Mouse (Mus musculus): ENCODE data around the gene Arfgef3. TPM values are rescaled to one million over a fixed set of nuclear protein-coding genes. Genes with fewer than 3 reads are reported as not detected.
A peak's percentile ranks its signal among the peaks of the same experiment; 100 is the strongest.

Arfgef3 gene
- 2.1 and 2.2 TPM in 2 replicates for polyA plus RNA-seq (2016; fragmentation: Nextera tagmentation; extraction: Ambion mirVana)

DNA sequence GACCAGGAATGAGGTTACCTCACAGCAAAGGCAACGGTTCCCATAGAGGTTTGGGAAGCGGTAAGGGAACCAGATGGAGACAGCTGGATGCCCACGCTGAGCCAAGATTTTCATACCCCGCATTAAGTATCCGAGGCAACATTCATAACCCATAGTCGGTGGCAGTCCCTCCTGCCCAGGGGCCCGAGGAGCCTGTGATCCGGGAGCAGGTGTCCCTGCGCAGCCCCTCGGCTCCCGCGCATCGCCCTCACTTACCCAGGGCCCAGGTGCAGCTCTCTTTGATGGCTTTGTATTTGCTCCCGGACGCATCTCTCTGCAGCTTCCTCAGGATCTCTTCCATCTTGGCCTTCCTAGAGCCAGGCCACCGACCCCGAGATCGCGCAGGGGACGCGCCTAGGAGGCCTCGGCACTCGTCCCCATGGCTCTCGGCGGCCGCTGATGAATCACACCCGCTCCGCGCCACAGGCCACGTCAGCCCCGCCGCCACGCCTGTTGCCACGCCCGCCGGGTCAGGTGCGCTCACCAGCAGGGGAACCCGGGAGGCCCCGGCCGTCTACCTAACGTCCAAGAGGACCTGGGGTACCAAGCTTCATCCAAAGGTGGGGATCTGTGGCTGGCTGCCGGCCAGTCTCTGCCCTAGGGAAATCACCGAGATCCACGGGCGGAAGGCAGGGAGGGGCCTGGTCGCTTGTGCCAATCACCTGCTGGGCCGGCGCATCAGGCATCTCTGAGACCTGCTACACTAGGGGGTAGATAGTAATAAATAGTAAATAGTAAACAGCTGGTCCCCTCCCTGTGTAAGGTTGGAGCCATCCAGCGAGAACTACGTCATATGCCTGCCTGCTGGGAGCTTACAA is at the start of gene Arfgef3:
Arfgef3 (minus strand) TSS at position 664 of the 857 bp plus-strand sequence.
- Histone ChIP-seq H3K4me1 (peaks cover 17% of the 10 kb centered on the region), H3K36me3 (replicated peaks) (no peaks in the 10 kb centered on the region), H3K27ac (peak within 1 kb of the TSS; percentile 51), H3K4me3 (replicated peaks) (peak within 1 kb of the TSS; percentile 63), H3K27me3 (0 out of 2 replicates have a peak, but pooled peaks cover 9% of the 10 kb centered on the region), H3K4me2 (peak within 1 kb of the TSS; percentile 83), H3K9ac (peak within 1 kb of the TSS; percentile 59), H3K9me3 (no peaks in the 10 kb centered on the region)
- ATAC-seq (ENCODE audit: low FRiP score): peak; percentile 84
- WGBS: 2% methylated on average over 50 of the region's 50 CpGs

- H3K4me1 ChIP-seq: no peaks in the 10 kb centered on the region
- no peaks in the 10 kb centered on the region for H3K36me3 ChIP-seq (replicated peaks)
- no peaks in the 10 kb centered on the region for H3K9me3 ChIP-seq
- no peak for ATAC-seq (ENCODE audit: low FRiP score)
- no peaks in the 10 kb centered on the region for H3K27me3 ChIP-seq
- H3K4me2 ChIP-seq: no peak overlapping the region
- H3K27ac ChIP-seq: no peak overlapping the region
- no peak overlapping the region for H3K9ac ChIP-seq
- no peak overlapping the region for H3K4me3 ChIP-seq (replicated peaks)
- WGBS: 90% methylated on average over 4 of the region's 4 CpGs
Measured at GRCm38 (mm10) chr10:18790063-18790462, 46.3 kb upstream of the Arfgef3 start.

- Histone ChIP-seq H3K27ac (no peak overlapping the region), H3K4me3 (replicated peaks) (no peak overlapping the region), H3K27me3 (no peaks in the 10 kb centered on the region), H3K9ac (no peak overlapping the region), H3K9me3 (no peaks in the 10 kb centered on the region), H3K36me3 (replicated peaks) (no peaks in the 10 kb centered on the region), H3K4me1 (no peaks in the 10 kb centered on the region), H3K4me2 (no peak overlapping the region)
- no peak for ATAC-seq (ENCODE audit: low FRiP score)
- 83% methylated on average over 1 of the region's 1 CpGs for WGBS
Measured at GRCm38 (mm10) chr10:18788601-18789000, 44.9 kb upstream of the Arfgef3 start.

DNA sequence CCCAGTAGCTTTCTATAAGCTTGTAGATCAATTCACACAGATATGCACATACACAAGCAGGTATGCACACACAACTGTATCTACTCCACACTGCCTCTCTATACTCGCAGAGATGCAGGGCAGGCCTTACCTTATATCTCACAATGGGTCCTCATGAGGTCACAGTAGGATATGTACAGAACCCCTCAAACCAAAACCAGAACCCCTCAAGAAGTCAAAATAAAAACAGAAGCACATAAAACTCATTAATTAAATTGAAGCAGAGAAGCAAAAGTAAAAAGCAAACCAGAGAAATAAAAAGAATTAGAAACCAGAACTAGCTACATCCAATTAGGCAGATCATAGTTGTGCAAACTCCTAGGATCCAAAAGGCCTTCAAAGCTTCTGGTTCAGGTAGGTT is 42.9 kb upstream of the Arfgef3 start, which contains the start of gene Gm4922:
Gm4922 (minus strand) TSS at position 101 of the 400 bp plus-strand sequence.
- no peak within 1 kb of the TSS for H3K9ac ChIP-seq
- no peaks in the 10 kb centered on the region for H3K36me3 ChIP-seq (replicated peaks)
- no peaks in the 10 kb centered on the region for H3K4me1 ChIP-seq
- H3K4me2 ChIP-seq: no peak within 1 kb of the TSS
- WGBS: 97% methylated on average over 1 of the region's 1 CpGs
- H3K4me3 ChIP-seq (replicated peaks): no peak within 1 kb of the TSS
- H3K9me3 ChIP-seq: no peaks in the 10 kb centered on the region
- no peak within 1 kb of the TSS for H3K27ac ChIP-seq
- ATAC-seq (ENCODE audit: low FRiP score): no peak
- H3K27me3 ChIP-seq: no peaks in the 10 kb centered on the region

DNA sequence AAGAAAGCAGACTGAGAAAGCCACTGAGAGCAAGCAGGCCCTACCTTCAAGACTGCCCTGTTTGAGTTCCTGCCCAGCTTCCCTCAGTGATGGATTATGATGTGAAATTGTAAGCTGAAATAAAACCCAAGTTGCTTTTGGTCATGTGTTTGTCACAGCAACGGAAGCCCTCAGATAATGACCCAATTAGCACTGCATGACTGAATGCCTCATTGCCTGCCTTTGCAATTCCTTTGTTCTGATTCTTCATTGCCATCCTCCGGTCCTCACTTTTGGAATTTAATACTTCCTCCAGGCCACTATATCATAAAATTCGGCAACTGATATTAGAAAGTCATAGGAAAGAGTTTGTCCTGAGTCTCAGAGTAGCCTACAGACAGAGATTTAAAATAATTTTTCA is 33.8 kb upstream of the Arfgef3 start:
- Histone ChIP-seq H3K4me1 (no peaks in the 10 kb centered on the region), H3K4me2 (no peak overlapping the region), H3K27ac (no peak overlapping the region), H3K9ac (no peak overlapping the region), H3K36me3 (replicated peaks) (no peaks in the 10 kb centered on the region), H3K4me3 (replicated peaks) (no peak overlapping the region), H3K27me3 (no peaks in the 10 kb centered on the region), H3K9me3 (no peaks in the 10 kb centered on the region)
- ATAC-seq (ENCODE audit: low FRiP score): no peak
- WGBS: 24% methylated on average over 3 of the region's 3 CpGs

DNA sequence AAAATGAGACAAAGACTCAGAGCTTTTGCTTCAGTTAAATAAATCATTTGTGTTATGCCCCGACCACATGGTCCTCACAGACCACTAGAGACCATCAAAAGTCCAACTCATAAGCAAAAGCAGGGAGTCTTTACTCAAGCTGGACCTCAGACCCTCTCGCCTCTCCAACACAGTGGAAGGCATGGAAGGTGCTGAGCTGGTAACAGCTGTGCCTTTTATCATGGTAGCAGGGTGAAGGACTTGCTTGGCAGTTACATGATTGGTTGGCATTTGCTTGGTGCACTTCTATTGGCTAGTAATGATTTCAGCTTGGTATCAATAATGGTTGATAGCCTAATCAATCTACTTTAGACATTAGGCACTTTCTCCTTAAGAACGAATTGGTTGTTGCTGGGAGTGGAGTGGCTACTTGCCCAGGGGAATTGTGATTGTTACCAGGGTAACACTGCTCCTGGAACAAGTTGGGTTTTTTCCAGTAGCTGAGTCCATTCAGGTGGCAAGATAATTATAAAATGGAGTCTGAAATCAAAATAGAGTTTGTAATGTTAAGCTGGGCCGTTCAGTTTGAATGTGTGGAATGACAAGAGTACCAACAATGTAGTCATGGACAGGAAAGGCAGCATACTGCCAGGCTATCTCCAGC is 28.9 kb upstream of the Arfgef3 start:
- WGBS: 70% methylated on average over 4 of the region's 4 CpGs
- no peak for ATAC-seq (ENCODE audit: low FRiP score)
- no peak overlapping the region for H3K4me3 ChIP-seq (replicated peaks)

DNA sequence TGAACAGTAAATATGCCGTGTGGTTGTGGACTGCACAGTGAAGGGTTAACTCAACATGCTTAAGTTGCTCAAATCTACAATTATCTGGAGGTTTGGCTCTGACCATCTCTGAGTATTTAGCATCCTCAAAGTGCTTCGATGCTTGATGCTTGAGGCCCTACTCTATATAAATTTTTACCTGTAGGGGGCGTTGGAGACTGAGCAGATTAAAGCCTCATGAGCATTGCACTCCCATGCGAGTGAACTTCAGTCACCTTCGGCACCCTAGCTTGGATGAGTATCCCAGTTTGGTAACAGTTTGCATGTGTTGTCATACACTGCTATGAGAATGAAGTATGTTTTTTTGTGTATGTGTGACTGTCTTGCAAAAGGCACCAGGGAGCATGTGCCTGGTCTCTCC is 26.2 kb upstream of the Arfgef3 start:
- no peak overlapping the region for H3K9ac ChIP-seq
- H3K36me3 ChIP-seq (replicated peaks): no peaks in the 10 kb centered on the region
- WGBS: 55% methylated on average over 5 of the region's 5 CpGs
- no peak for ATAC-seq (ENCODE audit: low FRiP score)
- no peak overlapping the region for H3K4me2 ChIP-seq
- no peaks in the 10 kb centered on the region for H3K4me1 ChIP-seq
- H3K4me3 ChIP-seq (replicated peaks): no peak overlapping the region
- H3K9me3 ChIP-seq: no peaks in the 10 kb centered on the region
- no peaks in the 10 kb centered on the region for H3K27me3 ChIP-seq
- H3K27ac ChIP-seq: no peak overlapping the region

More for the DNA sequence above, 28.9 kb upstream of the Arfgef3 start:
- Histone ChIP-seq H3K4me1 (no peaks in the 10 kb centered on the region), H3K27me3 (no peaks in the 10 kb centered on the region), H3K9ac (no peak overlapping the region), H3K4me2 (no peak overlapping the region), H3K9me3 (no peaks in the 10 kb centered on the region), H3K27ac (no peak overlapping the region), H3K36me3 (replicated peaks) (no peaks in the 10 kb centered on the region)

GRCm38 (mm10) chr10:18760241-18760640 is 16.5 kb upstream of the Arfgef3 start:
- Histone ChIP-seq H3K9me3 (no peaks in the 10 kb centered on the region), H3K27ac (no peak overlapping the region), H3K9ac (no peak overlapping the region), H3K36me3 (replicated peaks) (no peaks in the 10 kb centered on the region), H3K4me3 (replicated peaks) (no peak overlapping the region), H3K4me1 (no peaks in the 10 kb centered on the region), H3K4me2 (no peak overlapping the region), H3K27me3 (no peaks in the 10 kb centered on the region)
- no peak for ATAC-seq (ENCODE audit: low FRiP score)
- 29% methylated on average over 2 of the region's 2 CpGs for whole genome bisulfite sequencing

DNA sequence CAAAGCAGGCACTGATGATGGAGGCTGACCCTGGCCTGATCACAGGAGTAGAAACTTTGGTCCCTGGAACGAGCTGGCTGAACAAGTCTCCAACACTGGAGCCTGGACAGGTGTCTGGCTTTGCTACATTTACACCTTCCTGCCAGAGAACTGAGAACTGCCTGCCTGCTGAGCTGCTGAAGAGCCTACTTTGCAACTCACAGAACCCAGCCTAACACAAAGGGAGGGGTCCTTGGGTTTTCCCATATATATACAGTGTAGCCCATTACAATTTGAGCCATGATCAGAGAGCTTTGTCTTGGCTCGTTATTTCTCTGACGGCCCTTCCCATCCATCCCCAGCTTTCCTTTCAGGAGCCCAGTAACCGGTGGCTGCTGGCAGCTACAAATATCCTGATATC is 6.3 kb upstream of the Arfgef3 start:
- H3K27ac ChIP-seq: no peak overlapping the region
- no peaks in the 10 kb centered on the region for H3K4me1 ChIP-seq
- H3K36me3 ChIP-seq (replicated peaks): no peaks in the 10 kb centered on the region
- no peak overlapping the region for H3K4me3 ChIP-seq (replicated peaks)
- no peak for ATAC-seq (ENCODE audit: low FRiP score)
- 0 out of 2 replicates have a peak, but pooled peaks cover 1% of the 10 kb centered on the region for H3K27me3 ChIP-seq
- 78% methylated on average over 4 of the region's 4 CpGs for WGBS
- H3K9me3 ChIP-seq: no peaks in the 10 kb centered on the region
- no peak overlapping the region for H3K9ac ChIP-seq
- H3K4me2 ChIP-seq: no peak overlapping the region

DNA sequence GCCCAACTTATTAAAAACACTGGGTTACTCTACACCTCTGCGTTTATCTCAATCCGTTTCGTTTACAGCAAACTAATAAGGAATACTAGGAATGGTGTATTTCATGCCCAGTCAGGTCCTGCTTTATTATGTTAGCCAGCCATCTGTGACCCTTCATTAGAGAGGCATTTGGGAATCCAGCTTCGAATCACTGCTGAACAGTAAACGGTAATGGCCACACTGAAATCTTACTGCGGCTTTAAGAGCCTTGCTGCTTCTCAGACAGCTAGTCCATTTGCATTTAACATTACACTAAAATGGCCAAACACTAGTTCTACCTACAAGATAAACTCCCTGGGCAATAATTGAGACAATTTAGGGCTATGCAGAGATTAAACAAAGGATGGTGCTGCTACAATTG is 1.7 kb downstream of the Arfgef3 start:
- H3K9me3 ChIP-seq: no peaks in the 10 kb centered on the region
- peak overlapping the region; percentile 83 for H3K4me2 ChIP-seq
- H3K4me3 ChIP-seq (replicated peaks): peak overlapping the region; percentile 63; the same call in 1 of the 2 replicates
- H3K4me1 ChIP-seq: peaks cover 17% of the 10 kb centered on the region
- H3K9ac ChIP-seq: no peak overlapping the region
- H3K27me3 ChIP-seq: 0 out of 2 replicates have a peak, but pooled peaks cover 9% of the 10 kb centered on the region
- 68% methylated on average over 6 of the region's 6 CpGs for WGBS
- H3K27ac ChIP-seq: peak overlapping the region; percentile 46; the same call in 1 of the 2 replicates
- H3K36me3 ChIP-seq (replicated peaks): no peaks in the 10 kb centered on the region
- ATAC-seq (ENCODE audit: low FRiP score): no peak

GRCm38 (mm10) chr10:18741024-18741423 is 2.7 kb downstream of the Arfgef3 start:
- Histone ChIP-seq H3K4me3 (replicated peaks) (no peak overlapping the region), H3K36me3 (replicated peaks) (no peaks in the 10 kb centered on the region), H3K9ac (no peak overlapping the region), H3K27me3 (0 out of 2 replicates have a peak, but pooled peaks cover 9% of the 10 kb centered on the region), H3K27ac (no peak overlapping the region), H3K4me1 (peaks cover 17% of the 10 kb centered on the region), H3K9me3 (no peaks in the 10 kb centered on the region), H3K4me2 (no peak overlapping the region)
- WGBS: 87% methylated on average over 8 of the region's 8 CpGs
- no peak for ATAC-seq (ENCODE audit: low FRiP score)

- no peaks in the 10 kb centered on the region for H3K4me1 ChIP-seq
- no peaks in the 10 kb centered on the region for H3K27me3 ChIP-seq
- H3K27ac ChIP-seq: no peak overlapping the region
- no peaks in the 10 kb centered on the region for H3K9me3 ChIP-seq
- H3K4me3 ChIP-seq (replicated peaks): no peak overlapping the region
- ATAC-seq (ENCODE audit: low FRiP score): no peak
- no peaks in the 10 kb centered on the region for H3K36me3 ChIP-seq (replicated peaks)
- H3K4me2 ChIP-seq: no peak overlapping the region
- H3K9ac ChIP-seq: no peak overlapping the region
- 81% methylated on average over 1 of the region's 1 CpGs for WGBS
Measured at GRCm38 (mm10) chr10:18728548-18728947, 15.2 kb downstream of the Arfgef3 start.

Measured in forebrain, embryonic 12.5 days (tissue).